Mouse (Mus musculus): ENCODE measurements around the gene Gm4491.

Gene Gm4491

DNA sequence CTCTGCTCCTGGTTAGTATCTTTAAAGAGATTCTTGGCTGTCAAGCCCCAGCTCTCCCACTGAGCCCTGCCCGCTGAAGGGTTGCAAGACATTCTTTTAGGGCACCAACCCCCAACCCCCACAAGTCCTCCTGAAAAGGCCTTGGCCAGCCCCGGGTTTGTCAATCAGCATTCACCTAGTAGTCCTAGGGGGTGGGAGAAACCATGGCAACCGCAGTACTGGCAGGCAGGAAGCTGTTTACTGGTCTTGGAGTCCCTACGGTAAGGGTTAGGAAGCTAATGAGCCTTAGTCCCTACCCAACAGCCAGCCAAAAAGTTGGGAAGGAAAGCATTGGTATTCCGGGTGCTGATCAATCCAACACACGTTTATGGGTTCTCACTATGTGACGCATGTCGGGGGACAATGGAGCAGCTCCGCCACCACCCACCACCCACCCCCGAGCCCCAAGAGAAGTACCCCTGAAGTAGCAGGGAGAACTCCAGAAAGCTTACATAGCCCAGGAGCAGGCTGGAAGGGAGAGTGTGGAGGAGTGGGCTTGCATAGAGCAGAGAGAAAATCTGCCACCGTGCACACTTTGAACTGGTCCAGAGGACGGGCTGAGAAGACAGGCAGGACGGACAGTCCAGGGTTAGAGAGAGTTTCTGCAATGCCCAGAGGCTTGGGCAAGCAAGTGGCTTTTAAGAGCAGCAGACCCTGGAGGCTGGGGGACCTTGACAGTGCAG is at the start of gene Gm4491:
Gm4491 (minus strand) TSS at position 61 of the 722 bp plus-strand sequence.
- no peak for DNase-seq

DNA sequence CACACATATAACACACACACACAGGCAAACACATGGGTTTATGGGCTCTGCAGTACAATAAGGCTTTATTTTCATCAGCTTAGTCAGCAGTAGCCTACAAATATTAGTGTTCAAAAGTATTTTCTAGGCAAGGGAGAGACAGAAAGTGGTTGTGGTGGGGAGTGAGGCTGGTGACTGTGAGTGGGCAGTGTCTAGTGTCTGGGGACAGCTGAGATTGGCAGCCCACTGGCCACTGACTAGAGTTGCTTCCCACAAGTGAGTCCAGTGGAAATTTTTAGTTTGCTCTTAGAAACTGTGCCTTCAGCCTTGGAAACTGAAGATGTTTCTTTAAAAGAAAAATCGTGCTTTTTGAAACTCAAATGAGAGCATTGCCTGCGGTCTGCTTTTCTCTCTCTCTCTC is 46.1 kb upstream of the Gm4491 start:
- no peak for DNase-seq

DNA sequence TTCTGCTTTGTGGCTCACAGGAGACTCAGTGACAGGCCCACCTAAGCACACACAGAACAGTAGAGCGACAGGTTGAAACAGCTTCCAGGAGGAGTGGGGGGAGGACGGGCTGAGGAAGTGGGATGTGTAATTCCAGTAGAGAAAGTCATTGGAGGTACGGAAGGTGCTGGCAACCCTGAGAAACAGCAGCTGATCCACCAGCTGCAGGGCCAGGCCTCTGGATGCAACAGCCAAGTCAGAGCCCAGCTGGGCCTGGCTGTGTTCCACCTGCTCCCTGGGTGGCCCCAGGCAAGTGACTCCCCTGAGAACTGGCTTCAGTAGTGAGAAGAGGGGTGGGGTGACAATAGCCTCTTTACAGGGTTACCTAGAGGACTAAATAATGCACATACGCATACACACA is 45.5 kb upstream of the Gm4491 start:
- DNase-seq: peak; percentile 55

DNA sequence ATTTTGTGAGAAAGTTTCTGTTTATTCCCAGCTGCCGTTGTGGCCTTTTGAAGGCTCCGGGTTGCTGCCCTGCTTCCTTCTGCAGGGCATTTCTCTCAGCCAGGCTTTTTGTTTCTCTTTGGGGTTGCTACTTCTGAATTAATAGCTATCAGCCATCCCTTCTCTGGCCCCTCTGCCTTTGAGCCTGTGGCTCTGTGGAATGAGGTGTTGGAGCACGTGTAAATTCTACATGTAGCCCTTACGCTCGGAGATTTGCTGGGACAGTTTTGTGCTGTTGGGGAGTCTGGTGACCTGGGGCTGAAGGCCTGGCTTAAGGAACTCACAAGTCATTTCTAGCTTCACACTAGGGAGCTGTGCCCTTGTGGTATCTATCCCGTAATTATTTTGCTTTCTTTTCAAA is 39.2 kb upstream of the Gm4491 start:
- DNase-seq: no peak

DNA sequence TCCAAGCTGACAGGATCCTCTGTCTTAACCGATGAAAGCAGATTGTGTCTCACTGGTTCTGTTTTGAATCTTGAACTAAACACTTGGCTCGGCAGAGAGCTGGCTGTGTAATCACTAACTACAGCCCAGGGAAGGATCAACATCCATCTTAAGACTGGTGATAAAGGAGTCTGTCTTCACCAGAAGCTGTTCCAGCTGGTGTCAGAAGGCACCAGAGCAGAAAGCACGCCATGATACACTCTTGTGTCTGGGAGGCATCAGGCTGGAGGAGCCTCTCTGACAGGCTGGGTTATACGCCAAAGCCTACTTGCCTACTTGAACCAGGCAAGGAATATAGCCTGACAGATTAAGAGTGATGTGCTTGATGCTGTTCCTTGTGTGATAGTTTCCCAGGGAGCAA is 30.1 kb upstream of the Gm4491 start:
- DNase-seq: no peak

DNA sequence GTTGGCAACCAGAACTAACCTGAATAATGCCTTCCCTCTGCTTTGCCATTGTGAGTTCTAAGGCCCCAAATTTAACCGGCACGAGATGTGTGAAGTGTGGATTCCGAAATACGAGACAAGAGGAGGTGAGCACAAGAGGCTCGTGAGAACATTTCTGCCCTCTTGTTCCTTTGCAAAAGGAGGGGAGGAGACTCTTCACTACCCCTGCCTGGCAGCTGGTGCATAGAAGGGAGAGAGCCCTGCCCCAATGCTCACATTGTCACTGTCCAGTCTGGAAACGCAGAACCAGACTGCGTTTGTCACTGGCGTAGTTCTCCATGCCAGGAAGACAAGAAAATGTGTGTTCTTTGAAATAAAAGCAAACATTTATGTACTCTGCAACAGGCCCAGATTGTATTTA is 19.6 kb upstream of the Gm4491 start:
- DNase-seq: no peak

DNA sequence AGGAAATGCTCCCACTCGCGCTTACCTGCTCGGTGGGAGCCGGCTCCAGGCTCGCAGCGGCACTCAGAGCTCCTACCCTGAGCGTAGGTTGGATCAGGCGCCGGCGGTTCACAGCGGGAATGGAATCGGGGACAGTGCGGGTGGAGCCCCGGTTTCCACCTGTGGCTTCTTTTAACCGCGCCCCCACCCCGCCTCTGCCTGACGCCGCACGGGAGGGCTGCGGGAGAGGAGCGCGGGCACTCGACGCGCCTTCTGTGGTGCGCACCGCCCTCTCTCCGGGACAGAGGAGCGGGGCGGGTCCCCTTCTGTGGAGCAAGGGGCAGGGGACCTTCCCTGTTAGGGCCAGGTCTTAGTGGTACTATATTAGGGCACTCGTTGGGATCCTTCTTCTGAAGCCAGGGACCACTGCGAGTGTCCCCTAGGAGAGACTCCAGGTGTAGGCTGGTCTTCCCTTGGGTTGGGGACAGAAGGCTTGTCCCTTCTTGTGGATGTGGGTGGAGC is 17.5 kb upstream of the Gm4491 start, which contains the start of gene Gjb6:
Gjb6 (minus strand) TSS at position 451 of the 501 bp plus-strand sequence.
- DNase-seq: peak; percentile 14

DNA sequence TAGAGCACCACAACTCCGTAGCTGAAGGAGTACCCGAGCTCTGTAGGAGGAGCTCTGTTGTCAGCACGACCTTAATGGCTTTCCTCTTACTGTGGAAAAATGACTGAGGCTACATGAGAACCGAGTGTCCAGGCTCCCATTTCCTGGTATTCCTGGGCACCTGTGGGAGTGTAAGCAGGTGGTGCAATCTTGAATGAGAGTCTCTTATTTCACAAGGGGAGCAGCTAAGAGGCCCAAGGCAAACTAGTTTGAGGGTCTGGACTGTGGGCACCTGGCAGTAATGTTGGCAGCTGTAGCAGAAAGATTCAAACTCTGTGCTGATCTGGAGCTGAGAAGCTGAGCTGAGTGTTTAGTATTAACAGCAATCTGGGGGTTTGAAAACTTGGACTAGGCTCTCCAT is 11.7 kb upstream of the Gm4491 start:
- DNase-seq: no peak

DNA sequence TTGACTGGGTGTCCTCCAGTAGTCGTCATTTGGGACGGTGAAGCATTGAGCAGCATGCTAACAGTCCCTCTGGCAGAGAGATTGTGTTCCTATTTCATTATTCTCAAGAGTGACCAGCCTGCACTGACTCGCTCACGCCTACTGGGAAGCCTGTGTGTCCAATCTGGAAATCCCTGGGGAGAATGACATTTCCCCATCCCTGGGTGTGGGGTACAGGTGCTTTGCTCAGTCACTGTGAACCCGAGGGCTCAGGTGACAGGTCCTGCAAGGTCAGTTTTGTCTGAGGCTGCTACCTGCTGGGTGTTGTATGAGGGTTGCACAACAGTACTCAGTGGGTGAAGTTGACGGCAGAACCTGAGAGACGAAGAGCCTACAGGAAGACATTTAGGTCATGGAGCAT is 6.6 kb upstream of the Gm4491 start:
- no peak for DNase-seq

DNA sequence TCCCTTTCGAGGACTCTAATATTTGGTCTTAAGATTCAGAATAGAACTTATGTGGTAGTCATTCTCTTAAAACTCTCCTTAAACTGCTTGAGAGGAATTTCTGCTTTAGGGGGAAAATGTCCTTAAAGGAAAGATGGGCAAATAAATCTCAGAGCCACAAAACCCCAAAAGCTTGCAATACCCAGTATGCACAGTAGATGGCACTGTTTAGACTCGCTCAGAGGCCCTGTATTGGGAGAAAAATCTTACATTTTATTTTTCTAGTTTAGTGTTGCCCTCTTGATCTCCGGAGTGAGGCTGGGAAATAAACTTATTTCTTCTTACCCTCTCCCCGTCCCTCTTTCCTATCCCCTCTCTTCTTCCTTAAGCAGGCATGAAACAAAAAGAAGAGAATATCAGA is 6.5 kb downstream of the Gm4491 start:
- DNase-seq: peak; percentile 62

DNA sequence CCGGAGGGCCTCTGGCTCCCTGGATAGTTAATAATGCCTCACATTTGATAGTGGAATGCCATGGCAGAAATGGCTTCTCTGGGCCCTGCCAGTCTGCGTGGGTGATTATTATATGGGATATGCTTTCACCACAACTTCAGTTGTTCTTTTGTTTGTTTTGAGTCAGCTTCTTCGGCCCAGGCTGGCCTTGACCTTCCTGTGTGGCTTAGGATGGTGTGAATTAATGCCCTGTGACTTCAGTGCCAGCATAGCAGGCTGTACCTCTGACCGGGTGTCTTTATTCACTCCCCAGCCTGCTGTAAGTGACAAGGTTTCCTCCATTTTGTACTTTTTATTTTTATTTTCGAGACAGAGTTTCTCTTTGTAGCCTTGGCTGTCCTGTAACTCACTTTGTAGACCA is 7.8 kb downstream of the Gm4491 start:
- no peak for DNase-seq

DNA sequence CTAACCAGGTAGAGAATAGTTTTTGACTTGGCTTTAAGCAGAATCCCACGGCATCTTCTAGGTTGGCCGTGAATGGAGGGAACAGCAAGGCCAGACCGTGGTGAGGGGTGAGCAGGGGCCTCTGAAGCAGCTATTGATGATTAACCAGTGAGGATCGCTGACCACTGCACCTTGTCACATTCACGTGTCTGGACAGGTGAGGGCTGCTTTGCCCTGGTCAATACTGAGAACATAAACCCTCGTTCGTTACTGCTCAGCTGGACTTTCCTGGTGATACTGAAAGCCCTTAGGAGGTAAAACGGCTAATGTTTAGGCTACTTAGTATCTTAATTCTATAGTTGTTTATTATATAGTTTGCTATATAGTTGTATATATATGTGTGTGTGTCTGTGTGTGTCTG is 8.6 kb downstream of the Gm4491 start:
- DNase-seq: peak; percentile 56

DNA sequence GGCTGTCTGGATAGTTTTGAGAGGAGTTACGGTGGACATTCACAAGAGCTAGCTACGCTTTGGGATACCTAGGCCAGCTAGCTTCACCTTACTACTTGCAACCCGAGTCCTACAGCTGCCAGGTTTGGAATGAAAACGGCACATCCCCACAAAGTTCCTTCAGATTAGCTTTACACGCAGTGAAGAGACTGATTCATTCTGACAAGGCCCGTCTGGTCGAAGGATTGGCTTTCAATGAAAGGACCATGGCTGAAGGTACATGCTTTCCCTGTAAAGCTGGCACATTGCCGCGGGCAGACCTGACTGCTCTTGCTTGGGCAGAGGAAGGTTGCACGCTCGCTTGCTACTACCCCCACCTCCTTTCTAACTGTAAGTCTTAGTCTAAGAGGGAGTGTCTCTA is 10.0 kb downstream of the Gm4491 start:
- DNase-seq: no peak

DNA sequence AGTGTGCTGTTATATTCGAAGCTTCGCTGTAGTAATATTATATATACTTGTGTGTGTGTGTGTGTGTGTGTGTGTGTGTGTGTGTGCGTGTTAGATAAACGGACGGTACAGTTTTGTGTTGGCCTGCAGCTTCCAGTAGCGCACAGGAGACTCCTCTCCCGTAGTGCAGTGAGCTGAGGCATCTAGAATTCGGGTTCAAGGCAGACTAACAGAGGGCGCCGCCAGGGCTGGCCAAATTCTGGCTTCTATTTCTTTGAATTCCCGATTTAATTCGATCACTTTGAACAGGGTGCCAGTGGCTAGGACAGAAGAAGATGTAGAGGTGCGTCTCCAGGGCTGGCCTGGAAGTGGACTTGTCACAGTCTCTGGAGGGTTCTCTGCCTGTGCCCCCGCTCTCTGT is 10.6 kb downstream of the Gm4491 start:
- DNase-seq: no peak

DNA sequence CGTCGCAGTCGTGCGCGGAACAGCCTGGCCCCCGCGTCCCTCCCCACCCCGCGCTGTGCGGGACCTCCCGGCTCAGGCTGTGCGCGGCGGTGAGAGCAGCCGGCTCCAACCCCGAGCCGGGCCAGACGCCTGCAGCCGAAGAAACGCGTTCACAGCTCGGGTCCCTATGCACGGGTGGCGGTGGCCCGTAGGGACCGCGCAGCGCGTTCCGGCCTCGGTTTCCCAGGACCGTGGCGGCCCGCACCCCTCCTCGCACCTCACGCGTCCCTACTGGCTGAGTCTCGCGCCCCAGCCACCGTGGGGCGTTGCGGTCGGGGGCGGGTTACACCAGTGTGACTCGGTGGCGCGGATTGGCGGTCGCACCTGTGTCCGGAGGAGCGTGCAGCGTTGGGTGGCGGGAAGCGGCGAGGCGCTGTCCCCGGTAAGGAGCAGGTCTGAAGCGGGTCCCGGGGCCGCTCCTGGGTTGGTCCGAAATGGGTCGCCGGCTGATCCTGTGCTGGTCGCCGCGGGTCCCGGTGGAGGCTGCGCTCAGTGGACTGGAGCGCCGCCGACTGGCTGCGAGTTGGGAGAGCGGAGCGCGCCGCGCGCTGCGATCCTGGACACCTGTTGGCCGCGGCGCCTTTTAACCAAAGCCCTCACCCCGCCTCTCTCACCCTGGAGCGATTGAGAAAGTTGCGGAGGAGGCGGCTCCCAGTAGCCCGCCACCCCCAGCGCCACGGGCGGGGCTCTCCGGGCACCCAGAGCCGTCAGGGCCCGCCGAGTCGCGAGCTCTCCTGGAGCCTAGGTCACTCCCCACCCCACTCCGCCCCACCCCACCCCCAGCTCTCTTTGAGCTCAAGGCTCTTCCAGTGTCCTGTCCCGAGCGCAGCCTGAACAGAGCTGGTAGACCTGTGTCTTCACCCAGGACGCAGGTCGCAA is 11.3 kb downstream of the Gm4491 start, which contains the start of gene Gjb2:
Gjb2 (minus strand) TSS at position 597 of the 918 bp plus-strand sequence.
- DNase-seq: peak; percentile 74

DNA sequence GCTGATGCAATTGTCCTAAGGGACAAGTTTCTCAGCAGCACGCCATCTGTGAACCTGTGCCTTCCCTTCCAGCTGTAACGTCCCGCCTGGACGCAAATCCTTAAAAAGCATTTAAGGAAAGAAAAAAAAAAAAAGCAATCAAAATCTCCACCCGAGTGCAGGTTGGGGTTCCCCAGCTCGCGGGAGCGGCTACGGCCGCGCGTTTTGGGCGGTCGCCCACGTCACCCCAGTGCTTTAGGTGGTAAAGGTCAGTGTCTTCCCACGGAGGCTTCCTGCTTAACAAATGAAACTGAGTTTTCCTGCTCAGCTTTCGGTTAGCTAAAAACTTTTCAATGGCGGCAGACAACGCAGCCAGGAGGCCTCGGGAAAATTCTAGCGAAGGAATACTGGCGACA is 12.0 kb downstream of the Gm4491 start:
- no peak for DNase-seq

DNA sequence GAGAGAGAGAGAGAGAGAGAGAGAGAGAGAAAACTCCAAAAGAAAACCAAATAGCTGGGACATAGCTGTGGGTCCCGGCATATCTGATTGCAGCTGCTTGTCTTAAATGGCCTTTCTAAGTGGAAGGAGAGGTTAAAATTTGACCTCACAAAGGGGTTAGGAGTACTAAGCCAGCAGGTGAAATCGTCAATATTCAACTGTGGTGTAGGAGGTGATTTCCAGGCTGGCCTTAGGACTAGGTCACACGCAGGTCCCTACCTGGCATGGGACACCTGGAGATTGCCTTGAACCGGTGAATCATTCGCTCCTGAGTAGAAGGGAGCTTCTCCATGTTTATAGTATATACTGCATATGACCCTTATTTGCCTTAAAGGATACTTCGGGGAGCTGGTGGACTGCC is 12.6 kb downstream of the Gm4491 start:
- no peak for DNase-seq

DNA sequence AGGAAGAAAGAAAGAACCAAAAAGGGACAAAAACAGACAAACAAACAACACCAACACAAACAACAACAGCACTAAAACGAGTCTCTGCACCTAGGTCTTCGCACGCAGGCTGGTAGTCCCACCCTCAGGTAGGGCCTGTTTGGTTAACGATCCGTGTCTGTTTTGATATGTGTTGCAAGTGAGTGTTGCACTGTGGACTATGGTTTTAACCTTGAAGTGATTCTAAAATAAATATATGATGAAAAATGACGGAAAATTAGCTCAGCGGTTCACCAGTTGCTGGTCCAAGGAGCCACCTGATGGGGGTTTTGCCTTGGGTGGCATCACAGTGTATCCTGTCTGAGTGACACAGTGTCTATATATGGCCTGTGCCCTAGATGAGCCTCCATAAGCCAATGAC is 14.1 kb downstream of the Gm4491 start:
- DNase-seq: no peak

DNA sequence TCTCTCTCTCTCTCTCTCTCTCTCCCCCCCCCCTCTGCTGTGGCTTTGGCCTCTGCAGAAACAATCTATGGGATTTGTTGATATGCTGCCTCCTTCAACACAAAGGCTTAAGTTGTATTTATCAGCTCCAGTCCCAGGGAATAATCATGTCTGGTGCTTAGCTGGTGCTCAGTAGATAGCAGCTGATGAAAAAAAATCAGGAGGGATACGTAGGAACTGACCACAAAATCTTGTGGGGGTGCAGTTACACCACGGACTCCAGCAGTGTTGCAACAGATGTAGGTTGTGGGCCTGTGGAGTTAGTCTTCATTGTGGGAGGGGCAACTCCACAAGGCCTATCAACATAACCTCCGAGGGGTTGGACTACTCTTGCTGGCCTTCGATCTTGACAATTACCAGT is 19.8 kb downstream of the Gm4491 start:
- no peak for DNase-seq

DNA sequence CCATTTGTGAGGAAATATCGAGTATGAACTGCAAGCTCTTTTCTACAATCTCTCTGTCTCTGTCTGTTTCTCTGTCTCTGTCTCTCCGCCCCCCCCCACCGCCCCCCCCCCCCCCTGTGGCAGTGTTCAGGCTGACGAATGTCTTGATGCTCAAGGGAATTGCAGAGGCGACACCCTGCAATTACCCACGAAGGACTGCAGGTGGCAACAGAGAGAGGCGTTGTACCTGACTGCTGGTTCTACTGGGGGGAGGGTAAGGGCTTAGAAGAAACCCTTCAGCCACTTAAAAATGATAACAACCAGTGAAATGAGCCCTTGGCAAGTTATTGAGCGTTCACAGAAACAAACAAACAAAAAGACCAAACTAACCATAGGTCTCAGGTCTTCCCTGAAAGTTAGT is 22.7 kb downstream of the Gm4491 start:
- peak; percentile 72 for DNase-seq

DNA sequence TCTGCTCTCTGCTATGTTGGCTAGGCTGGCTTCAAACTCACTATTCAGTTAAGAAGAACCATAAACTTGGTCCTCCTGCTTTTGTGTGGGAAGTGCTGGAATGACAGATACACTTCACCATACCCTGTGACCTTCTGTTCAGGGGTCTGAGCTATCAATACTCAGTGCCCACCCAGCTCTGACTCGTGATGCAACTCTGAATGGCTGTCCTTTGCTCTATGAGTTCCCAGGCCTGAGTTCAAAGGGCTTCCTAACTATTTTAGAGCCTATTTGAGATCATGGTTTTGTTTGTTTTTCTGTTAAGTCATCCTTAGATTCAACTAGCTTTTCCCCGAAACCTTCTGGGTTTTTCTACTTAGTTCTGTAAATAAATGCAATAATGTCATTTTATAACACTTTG is 25.7 kb downstream of the Gm4491 start:
- no peak for DNase-seq

DNA sequence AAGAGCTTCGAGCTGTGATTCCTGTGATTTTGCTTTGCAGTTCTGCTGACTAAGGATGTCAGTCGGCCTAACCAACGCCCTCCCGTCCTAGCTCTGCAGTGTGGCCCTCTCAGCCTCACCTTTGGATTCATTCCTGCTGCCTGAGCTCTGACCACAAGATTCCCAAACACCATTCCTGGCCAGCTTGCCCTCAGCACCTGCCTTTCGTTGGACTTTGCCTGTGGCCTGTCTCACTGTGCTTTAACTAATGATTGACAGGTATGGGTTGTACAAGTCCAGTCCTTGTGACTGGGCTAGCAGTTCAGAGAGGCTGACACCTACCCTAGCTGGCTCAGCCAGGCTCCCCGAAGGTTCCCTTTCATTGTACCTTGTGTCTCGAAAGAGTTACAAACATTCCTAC is 26.6 kb downstream of the Gm4491 start:
- DNase-seq: peak; percentile 68

DNA sequence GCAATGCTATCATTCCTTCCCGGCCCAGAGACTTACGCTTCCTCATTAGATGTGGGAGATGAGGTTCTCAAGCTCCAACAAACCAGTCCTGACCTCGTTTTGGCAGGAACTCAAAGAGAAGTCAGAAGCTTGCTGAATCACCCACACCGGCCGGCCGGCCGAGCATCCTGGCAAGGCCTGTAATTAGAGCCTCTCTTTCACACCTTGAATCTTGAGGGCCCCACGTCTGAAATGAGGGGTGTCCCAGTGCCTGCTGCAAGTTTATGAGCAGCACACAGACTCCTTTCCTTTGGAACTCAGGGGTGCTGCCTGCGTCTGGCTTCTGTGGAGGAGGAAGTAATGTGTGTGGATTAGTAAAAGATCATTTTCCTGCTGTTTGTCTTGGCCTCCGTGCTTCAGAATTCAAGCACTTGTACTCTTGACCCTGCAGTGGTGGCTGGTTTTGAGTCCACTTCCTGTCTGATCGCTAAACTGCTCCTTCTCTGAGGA is 31.5 kb downstream of the Gm4491 start:
- peak; percentile 43 for DNase-seq

DNA sequence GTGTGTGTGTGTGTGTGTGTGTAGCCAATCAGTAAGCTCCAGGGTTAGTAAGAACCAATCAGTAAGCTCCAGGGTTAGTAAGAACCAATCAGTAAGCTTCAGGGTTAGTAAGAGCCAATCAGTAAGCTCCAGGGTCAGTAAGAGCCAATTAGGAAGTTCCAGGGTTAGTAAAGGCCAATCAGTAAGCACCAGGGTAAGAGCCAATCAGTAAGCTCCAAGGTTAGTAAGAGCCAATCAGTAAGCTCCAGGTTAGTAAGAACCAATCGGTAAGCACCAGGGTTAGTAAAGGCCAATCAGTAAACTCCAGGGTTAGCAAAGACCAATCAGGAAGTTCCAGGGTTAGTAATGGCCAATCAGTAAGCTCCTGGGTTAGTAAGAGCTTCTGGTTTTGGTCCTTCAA is 32.8 kb downstream of the Gm4491 start:
- no peak for DNase-seq
